Mouse (Mus musculus): ENCODE data around the gene Tamm41. TPM values are rescaled to one million over a fixed set of nuclear protein-coding genes. Genes with fewer than 3 reads are reported as not detected.

The Tamm41 gene
- polyA plus RNA-seq, 1 experiment from 2014 or later, result 75.7 TPM

GRCm38 (mm10) chr6:115030098-115030497 lies 7.6 kb downstream of the Tamm41 start:
- Histone ChIP-seq H3K4me1 (ENCODE audit: control insufficient read depth, insufficient read depth, low read length) (no peaks in the 10 kb centered on the region), H3K9ac (ENCODE audit: low read depth, low read length) (no peak overlapping the region), H3K27ac (ENCODE audit: low read depth, low read length) (no peak overlapping the region), H3K9me3 (ENCODE audit: control insufficient read depth, low read length) (no peaks in the 10 kb centered on the region), H3K27me3 (ENCODE audit: control insufficient read depth, insufficient read depth, low read length) (no peaks in the 10 kb centered on the region), H3K4me3 (ENCODE audit: low read length) (no peak overlapping the region), H3K36me3 (ENCODE audit: control insufficient read depth, insufficient read depth, low read length) (peaks cover 58% of the 10 kb centered on the region), H3K4me2 (replicated peaks; ENCODE audit: low read depth, low read length) (no peak overlapping the region)
- no peak for ATAC-seq (ENCODE audit: low FRiP score, low TSS enrichment)
- WGBS, result 80% methylated on average over 2 of the region's 2 CpGs

DNA sequence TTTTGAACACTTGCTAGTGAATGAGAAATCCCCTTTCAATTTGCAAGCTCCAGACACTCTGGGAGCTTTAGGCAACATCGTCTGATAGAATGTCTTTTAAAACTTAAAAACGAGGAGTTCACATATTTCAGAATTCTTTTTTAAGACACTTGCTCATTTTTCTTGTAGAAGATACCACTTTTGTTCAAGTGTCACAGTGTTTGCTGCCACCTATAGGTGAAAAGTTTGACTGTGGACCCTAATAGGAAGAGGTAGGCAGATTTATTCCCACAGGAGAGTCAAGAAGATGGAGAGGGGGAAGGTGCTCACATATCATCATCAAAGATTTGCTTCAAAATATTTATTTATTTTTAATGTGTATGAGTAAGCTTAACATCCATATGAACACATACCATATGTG lies 8.4 kb downstream of the Tamm41 start:
- Histone ChIP-seq H3K4me2 (replicated peaks; ENCODE audit: low read depth, low read length) (no peak overlapping the region), H3K36me3 (ENCODE audit: control insufficient read depth, insufficient read depth, low read length) (peaks cover 60% of the 10 kb centered on the region), H3K9me3 (ENCODE audit: control insufficient read depth, low read length) (no peaks in the 10 kb centered on the region), H3K27ac (ENCODE audit: low read depth, low read length) (no peak overlapping the region), H3K4me1 (ENCODE audit: control insufficient read depth, insufficient read depth, low read length) (no peaks in the 10 kb centered on the region), H3K9ac (ENCODE audit: low read depth, low read length) (no peak overlapping the region), H3K4me3 (ENCODE audit: low read length) (no peak overlapping the region), H3K27me3 (ENCODE audit: control insufficient read depth, insufficient read depth, low read length) (no peaks in the 10 kb centered on the region)
- WGBS, result 85% methylated on average over 2 of the region's 2 CpGs
- ATAC-seq (ENCODE audit: low FRiP score, low TSS enrichment), result no peak

GRCm38 (mm10) chr6:115027485-115027992 lies 10.1 kb downstream of the Tamm41 start:
- H3K4me3 ChIP-seq (ENCODE audit: low read length), result no peak overlapping the region
- H3K27me3 ChIP-seq (ENCODE audit: control insufficient read depth, insufficient read depth, low read length), result no peaks in the 10 kb centered on the region
- H3K27ac ChIP-seq (ENCODE audit: low read depth, low read length), result no peak overlapping the region
- H3K9me3 ChIP-seq (ENCODE audit: control insufficient read depth, low read length), result no peaks in the 10 kb centered on the region
- H3K4me2 ChIP-seq (replicated peaks; ENCODE audit: low read depth, low read length), result no peak overlapping the region
- no peak overlapping the region for H3K9ac ChIP-seq (ENCODE audit: low read depth, low read length)
- 96% methylated on average over 14 of the region's 14 CpGs for WGBS
- H3K36me3 ChIP-seq (ENCODE audit: control insufficient read depth, insufficient read depth, low read length), result peaks cover 60% of the 10 kb centered on the region
- no peak for ATAC-seq (ENCODE audit: low FRiP score, low TSS enrichment)
- H3K4me1 ChIP-seq (ENCODE audit: control insufficient read depth, insufficient read depth, low read length), result no peaks in the 10 kb centered on the region

GRCm38 (mm10) chr6:115022876-115023275 lies 14.8 kb downstream of the Tamm41 start:
- no peak overlapping the region for H3K4me3 ChIP-seq (ENCODE audit: low read length)
- H3K27ac ChIP-seq (ENCODE audit: low read depth, low read length), result no peak overlapping the region
- no peaks in the 10 kb centered on the region for H3K27me3 ChIP-seq (ENCODE audit: control insufficient read depth, insufficient read depth, low read length)
- no peaks in the 10 kb centered on the region for H3K4me1 ChIP-seq (ENCODE audit: control insufficient read depth, insufficient read depth, low read length)
- WGBS, result 95% methylated on average over 9 of the region's 9 CpGs
- peaks cover 60% of the 10 kb centered on the region for H3K36me3 ChIP-seq (ENCODE audit: control insufficient read depth, insufficient read depth, low read length)
- ATAC-seq (ENCODE audit: low FRiP score, low TSS enrichment), result no peak
- no peak overlapping the region for H3K4me2 ChIP-seq (replicated peaks; ENCODE audit: low read depth, low read length)
- H3K9ac ChIP-seq (ENCODE audit: low read depth, low read length), result 0 out of 2 replicates have a peak overlapping the region, but pooled peaks have one; percentile 23
- no peaks in the 10 kb centered on the region for H3K9me3 ChIP-seq (ENCODE audit: control insufficient read depth, low read length)

DNA sequence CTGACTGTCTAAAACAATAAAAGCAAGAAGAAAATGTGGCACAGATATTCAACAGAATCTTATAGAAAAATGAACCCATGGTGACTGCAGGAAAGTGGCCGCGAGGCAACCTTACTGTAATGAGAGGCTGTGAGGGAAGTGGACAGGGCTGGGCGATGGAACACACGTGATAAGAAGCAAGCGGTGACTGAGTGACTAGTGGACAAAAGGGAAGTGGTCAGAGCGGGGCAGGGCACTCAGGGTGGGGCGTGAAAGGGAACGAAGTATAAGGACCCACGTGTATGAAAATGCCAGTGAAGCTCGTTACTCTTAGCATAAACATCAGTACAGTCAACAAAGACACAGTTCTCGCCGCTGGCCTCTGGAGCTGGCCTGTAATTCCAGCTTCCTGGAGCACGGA lies 22.2 kb downstream of the Tamm41 start:
- Histone ChIP-seq H3K4me1 (ENCODE audit: control insufficient read depth, insufficient read depth, low read length) (no peaks in the 10 kb centered on the region), H3K4me3 (ENCODE audit: low read length) (no peak overlapping the region), H3K27ac (ENCODE audit: low read depth, low read length) (no peak overlapping the region), H3K36me3 (ENCODE audit: control insufficient read depth, insufficient read depth, low read length) (peaks cover 53% of the 10 kb centered on the region), H3K9me3 (ENCODE audit: control insufficient read depth, low read length) (no peaks in the 10 kb centered on the region), H3K9ac (ENCODE audit: low read depth, low read length) (no peak overlapping the region), H3K4me2 (replicated peaks; ENCODE audit: low read depth, low read length) (no peak overlapping the region), H3K27me3 (ENCODE audit: control insufficient read depth, insufficient read depth, low read length) (no peaks in the 10 kb centered on the region)
- 87% methylated on average over 13 of the region's 13 CpGs for WGBS
- ATAC-seq (ENCODE audit: low FRiP score, low TSS enrichment), result no peak

- H3K9me3 ChIP-seq (ENCODE audit: control insufficient read depth, low read length), result no peaks in the 10 kb centered on the region
- no peak for ATAC-seq (ENCODE audit: low FRiP score, low TSS enrichment)
- WGBS, result 88% methylated on average over 4 of the region's 4 CpGs
- H3K36me3 ChIP-seq (ENCODE audit: control insufficient read depth, insufficient read depth, low read length), result peaks cover 55% of the 10 kb centered on the region
- H3K4me3 ChIP-seq (ENCODE audit: low read length), result no peak overlapping the region
- no peaks in the 10 kb centered on the region for H3K4me1 ChIP-seq (ENCODE audit: control insufficient read depth, insufficient read depth, low read length)
- H3K27me3 ChIP-seq (ENCODE audit: control insufficient read depth, insufficient read depth, low read length), result no peaks in the 10 kb centered on the region
- no peak overlapping the region for H3K4me2 ChIP-seq (replicated peaks; ENCODE audit: low read depth, low read length)
- H3K27ac ChIP-seq (ENCODE audit: low read depth, low read length), result no peak overlapping the region
- H3K9ac ChIP-seq (ENCODE audit: low read depth, low read length), result no peak overlapping the region
Observed at GRCm38 (mm10) chr6:115013574-115013973, 24.1 kb downstream of the Tamm41 start.

GRCm38 (mm10) chr6:115011792-115012191 lies 25.9 kb downstream of the Tamm41 start:
- Histone ChIP-seq H3K4me3 (ENCODE audit: low read length) (no peak overlapping the region), H3K27me3 (ENCODE audit: control insufficient read depth, insufficient read depth, low read length) (no peaks in the 10 kb centered on the region), H3K4me2 (replicated peaks; ENCODE audit: low read depth, low read length) (no peak overlapping the region), H3K36me3 (ENCODE audit: control insufficient read depth, insufficient read depth, low read length) (peaks cover 43% of the 10 kb centered on the region), H3K9ac (ENCODE audit: low read depth, low read length) (no peak overlapping the region), H3K4me1 (ENCODE audit: control insufficient read depth, insufficient read depth, low read length) (no peaks in the 10 kb centered on the region), H3K27ac (ENCODE audit: low read depth, low read length) (no peak overlapping the region), H3K9me3 (ENCODE audit: control insufficient read depth, low read length) (no peaks in the 10 kb centered on the region)
- no peak for ATAC-seq (ENCODE audit: low FRiP score, low TSS enrichment)
- 84% methylated on average over 8 of the region's 8 CpGs for WGBS

- Histone ChIP-seq H3K4me2 (replicated peaks; ENCODE audit: low read depth, low read length) (no peak overlapping the region), H3K9me3 (ENCODE audit: control insufficient read depth, low read length) (no peaks in the 10 kb centered on the region), H3K27me3 (ENCODE audit: control insufficient read depth, insufficient read depth, low read length) (no peaks in the 10 kb centered on the region), H3K4me1 (ENCODE audit: control insufficient read depth, insufficient read depth, low read length) (no peaks in the 10 kb centered on the region), H3K9ac (ENCODE audit: low read depth, low read length) (no peak overlapping the region), H3K4me3 (ENCODE audit: low read length) (no peak overlapping the region), H3K27ac (ENCODE audit: low read depth, low read length) (no peak overlapping the region), H3K36me3 (ENCODE audit: control insufficient read depth, insufficient read depth, low read length) (peaks cover 43% of the 10 kb centered on the region)
- WGBS, result 72% methylated on average over 9 of the region's 9 CpGs
- no peak for ATAC-seq (ENCODE audit: low FRiP score, low TSS enrichment)
Observed at GRCm38 (mm10) chr6:115010815-115011214, 26.9 kb downstream of the Tamm41 start.

- Histone ChIP-seq H3K4me3 (ENCODE audit: low read length) (no peak overlapping the region), H3K4me1 (ENCODE audit: control insufficient read depth, insufficient read depth, low read length) (no peaks in the 10 kb centered on the region), H3K36me3 (ENCODE audit: control insufficient read depth, insufficient read depth, low read length) (peaks cover 38% of the 10 kb centered on the region), H3K27me3 (ENCODE audit: control insufficient read depth, insufficient read depth, low read length) (no peaks in the 10 kb centered on the region), H3K9ac (ENCODE audit: low read depth, low read length) (no peak overlapping the region), H3K4me2 (replicated peaks; ENCODE audit: low read depth, low read length) (no peak overlapping the region), H3K9me3 (ENCODE audit: control insufficient read depth, low read length) (no peaks in the 10 kb centered on the region), H3K27ac (ENCODE audit: low read depth, low read length) (no peak overlapping the region)
- ATAC-seq (ENCODE audit: low FRiP score, low TSS enrichment), result no peak
- 57% methylated on average over 9 of the region's 9 CpGs for WGBS
Observed at GRCm38 (mm10) chr6:115010304-115010703, 27.4 kb downstream of the Tamm41 start.
